Mouse (Mus musculus): ENCODE data around the gene Emx1. TPM values are rescaled to one million over a fixed set of nuclear protein-coding genes. Genes with fewer than 3 reads are reported as not detected.
"Not testable (repeated sequence)": the region's sequence is repeated elsewhere in the genome, so short reads cannot be mapped to it uniquely, and the experiment has no call there.

Emx1 gene
- polyA plus RNA-seq (2015; fragmentation: Nextera tagmentation; extraction: Ambion mirVana): 1.9 TPM in 1 of 2 replicates, not detected in the other

DNA sequence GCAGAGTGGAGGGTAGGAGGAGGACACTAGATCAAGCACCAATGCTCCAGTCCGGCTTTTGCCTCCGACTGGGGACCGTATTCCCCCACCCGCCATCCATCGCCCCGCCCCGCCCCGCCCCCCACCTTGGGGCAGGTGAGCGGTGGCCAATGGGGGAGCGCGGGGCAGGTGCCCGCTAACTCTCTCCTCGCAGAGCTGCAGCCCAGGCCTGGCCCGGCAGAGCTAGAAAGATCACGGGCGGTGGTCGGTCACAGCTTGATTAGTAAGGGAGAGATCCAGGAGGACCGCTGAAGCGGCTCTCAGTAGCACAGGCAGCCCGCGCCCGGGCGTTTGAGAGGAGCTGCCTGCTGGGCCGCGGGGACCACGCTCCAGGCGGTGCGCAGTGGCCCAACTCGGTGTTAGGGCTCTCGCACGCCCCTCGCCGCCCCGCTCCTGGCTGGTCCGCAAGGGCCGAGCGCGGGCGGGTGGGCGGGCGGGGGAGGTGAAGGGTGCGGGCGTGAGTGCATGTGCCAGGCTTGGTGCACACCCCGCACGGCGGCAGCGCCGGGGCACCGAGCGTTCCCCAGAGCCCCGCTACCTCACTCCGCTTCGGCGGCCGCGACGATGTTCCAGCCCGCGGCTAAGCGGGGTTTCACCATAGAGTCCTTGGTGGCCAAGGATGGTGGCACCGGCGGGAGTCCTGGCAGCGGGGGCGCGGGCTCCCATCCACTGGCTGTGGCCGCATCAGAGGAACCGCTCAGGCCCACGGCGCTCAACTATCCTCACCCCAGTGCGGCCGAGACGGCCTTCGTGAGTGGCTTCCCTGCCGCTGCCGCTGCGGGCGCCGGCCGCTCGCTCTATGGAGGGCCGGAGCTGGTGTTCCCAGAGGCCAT, at the start of gene Emx1:
Gene Emx1, plus strand, starts transcription at position 99 of the 872 bp plus-strand sequence.
- Histone ChIP-seq H3K36me3 (no peaks in the 10 kb centered on the region), H3K9me3 (no peaks in the 10 kb centered on the region), H3K27ac (replicated peaks) (no peak within 1 kb of the TSS), H3K9ac (no peak within 1 kb of the TSS), H3K4me1 (replicated peaks) (peaks cover 40% of the 10 kb centered on the region), H3K4me2 (peak within 1 kb of the TSS; percentile 65), H3K4me3 (peak within 1 kb of the TSS; percentile 31), H3K27me3 (peaks cover 50% of the 10 kb centered on the region)
- ATAC-seq (ENCODE audit: low FRiP score, low read depth): peak; percentile 36; the same call in 1 of the 2 replicates
- WGBS: 0% methylated on average over 66 of the region's 81 CpGs

DNA sequence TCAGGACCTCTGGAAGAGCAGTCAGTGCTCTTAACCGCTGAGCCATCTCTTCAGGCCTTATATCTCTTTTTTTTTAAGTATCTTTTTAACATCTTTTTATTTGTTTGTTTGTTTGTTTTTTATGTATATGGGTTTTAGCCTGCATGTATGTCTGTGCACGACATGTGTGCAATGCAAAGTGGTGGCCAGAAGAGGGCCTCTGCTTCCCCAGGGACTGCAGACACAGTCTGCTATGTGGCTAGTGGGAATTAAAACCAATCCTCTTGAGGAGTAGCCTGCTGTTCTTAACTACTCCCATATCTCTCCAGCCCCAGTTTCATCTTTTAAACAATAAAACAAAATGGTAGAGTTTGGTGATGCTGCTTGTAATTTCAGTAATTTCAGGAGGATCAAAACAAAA, 47.7 kb upstream of the Emx1 start:
- 91% methylated on average over 2 of the region's 2 CpGs for WGBS
- no peak for ATAC-seq (ENCODE audit: low FRiP score, low read depth)
- Histone ChIP-seq H3K36me3 (no peaks in the 10 kb centered on the region), H3K4me2 (no peak overlapping the region), H3K4me3 (no peak overlapping the region), H3K9me3 (no peaks in the 10 kb centered on the region), H3K27me3 (no peaks in the 10 kb centered on the region), H3K27ac (replicated peaks) (no peak overlapping the region), H3K9ac (no peak overlapping the region), H3K4me1 (replicated peaks) (peaks cover 5% of the 10 kb centered on the region)

DNA sequence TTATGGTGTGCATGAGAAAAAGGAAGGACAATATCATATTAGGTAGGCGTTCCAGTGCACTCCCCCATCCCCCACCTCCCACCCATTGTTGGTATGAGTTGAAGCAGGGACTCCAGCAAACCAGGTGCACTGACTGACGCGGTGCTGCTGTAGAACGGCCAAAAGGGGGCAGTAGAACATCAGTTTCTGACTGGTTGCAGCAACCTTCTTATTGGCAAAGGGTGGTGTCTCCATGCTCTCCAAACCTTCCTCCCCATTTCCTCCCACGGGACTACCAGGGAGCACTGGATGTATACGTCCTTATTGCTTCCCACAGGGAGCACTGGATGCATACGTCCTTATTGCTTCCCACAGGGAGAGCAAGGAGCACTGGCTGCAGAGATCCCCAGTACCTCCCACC, 46.2 kb upstream of the Emx1 start:
- not testable (repeated sequence) for ATAC-seq (ENCODE audit: low FRiP score, low read depth); H3K4me1 ChIP-seq (replicated peaks); H3K27ac ChIP-seq (replicated peaks); H3K9me3 ChIP-seq; H3K36me3 ChIP-seq; H3K9ac ChIP-seq; H3K27me3 ChIP-seq; H3K4me2 ChIP-seq; H3K4me3 ChIP-seq
- 9% methylated on average over 7 of the region's 7 CpGs for WGBS

DNA sequence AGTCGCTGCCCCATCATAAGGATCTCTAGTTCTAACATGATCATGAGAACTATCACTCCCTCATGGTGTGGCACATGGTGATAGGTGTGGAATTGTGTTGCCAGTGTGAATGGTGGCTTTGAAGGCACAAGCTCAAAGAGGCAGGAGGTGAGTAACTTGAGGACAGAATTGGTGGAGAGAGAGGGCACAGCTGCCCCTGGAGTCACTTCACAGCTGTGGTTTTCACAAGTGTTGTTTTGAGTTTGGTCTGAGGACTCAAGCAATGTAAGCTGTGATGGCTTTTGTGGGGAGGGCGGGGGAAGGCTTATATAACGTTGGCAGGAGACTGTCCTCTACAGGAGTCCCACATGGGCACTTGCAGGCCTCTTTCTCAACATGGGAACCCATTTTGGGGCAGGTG, 42.8 kb upstream of the Emx1 start:
- H3K27ac ChIP-seq (replicated peaks): no peak overlapping the region
- H3K9me3 ChIP-seq: no peaks in the 10 kb centered on the region
- no peak overlapping the region for H3K9ac ChIP-seq
- WGBS: 72% methylated on average over 3 of the region's 3 CpGs
- H3K4me3 ChIP-seq: no peak overlapping the region
- H3K36me3 ChIP-seq: no peaks in the 10 kb centered on the region
- no peaks in the 10 kb centered on the region for H3K4me1 ChIP-seq (replicated peaks)
- ATAC-seq (ENCODE audit: low FRiP score, low read depth): no peak
- no peaks in the 10 kb centered on the region for H3K27me3 ChIP-seq
- no peak overlapping the region for H3K4me2 ChIP-seq

DNA sequence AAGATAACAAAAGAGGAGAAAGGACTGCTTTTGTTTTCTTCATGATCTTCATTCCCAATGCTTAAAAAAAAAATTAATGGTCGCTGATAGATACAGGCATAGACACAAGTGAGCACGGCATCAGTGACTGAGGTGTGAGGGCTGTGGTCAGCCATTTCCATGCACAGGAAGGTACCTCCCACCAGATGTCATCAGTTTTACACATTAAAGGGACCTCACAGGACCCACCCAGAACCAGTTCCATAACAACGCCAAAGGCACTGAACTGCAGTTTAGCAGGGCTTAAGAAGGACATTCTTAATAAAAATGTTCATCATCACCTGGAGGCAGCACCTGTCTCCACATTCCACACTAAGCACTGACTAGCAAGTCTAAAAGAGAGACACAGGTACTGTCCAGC, 39.6 kb upstream of the Emx1 start:
- H3K4me2 ChIP-seq: no peak overlapping the region
- no peaks in the 10 kb centered on the region for H3K36me3 ChIP-seq
- H3K9me3 ChIP-seq: no peaks in the 10 kb centered on the region
- no peaks in the 10 kb centered on the region for H3K27me3 ChIP-seq
- no peak overlapping the region for H3K27ac ChIP-seq (replicated peaks)
- no peak for ATAC-seq (ENCODE audit: low FRiP score, low read depth)
- no peaks in the 10 kb centered on the region for H3K4me1 ChIP-seq (replicated peaks)
- H3K4me3 ChIP-seq: no peak overlapping the region
- no peak overlapping the region for H3K9ac ChIP-seq
- 66% methylated on average over 3 of the region's 3 CpGs for WGBS

DNA sequence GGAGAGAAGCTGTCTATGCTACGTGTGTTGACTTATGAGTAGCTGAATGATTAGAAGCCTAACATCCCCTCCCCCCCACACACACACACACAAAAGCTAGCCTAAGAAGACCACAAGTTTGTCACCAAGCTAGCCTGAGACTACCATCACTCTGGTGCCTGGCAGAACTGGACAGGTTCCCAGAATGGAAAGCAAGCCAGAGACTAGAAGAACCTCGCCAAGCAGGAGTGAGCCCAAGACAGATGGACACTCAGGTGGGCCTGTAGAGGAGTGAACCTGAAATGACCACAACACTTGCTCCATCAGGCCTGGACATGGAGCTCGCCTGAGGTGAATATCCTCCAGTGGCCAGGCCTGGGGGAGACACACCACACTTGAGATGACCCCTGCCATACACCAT, 36.9 kb upstream of the Emx1 start:
- H3K4me3 ChIP-seq: no peak overlapping the region
- 74% methylated on average over 3 of the region's 3 CpGs for WGBS
- H3K9me3 ChIP-seq: no peaks in the 10 kb centered on the region
- no peaks in the 10 kb centered on the region for H3K36me3 ChIP-seq
- no peak overlapping the region for H3K4me2 ChIP-seq
- H3K9ac ChIP-seq: no peak overlapping the region
- H3K27me3 ChIP-seq: no peaks in the 10 kb centered on the region
- H3K4me1 ChIP-seq (replicated peaks): peaks cover 10% of the 10 kb centered on the region
- ATAC-seq (ENCODE audit: low FRiP score, low read depth): no peak
- no peak overlapping the region for H3K27ac ChIP-seq (replicated peaks)

DNA sequence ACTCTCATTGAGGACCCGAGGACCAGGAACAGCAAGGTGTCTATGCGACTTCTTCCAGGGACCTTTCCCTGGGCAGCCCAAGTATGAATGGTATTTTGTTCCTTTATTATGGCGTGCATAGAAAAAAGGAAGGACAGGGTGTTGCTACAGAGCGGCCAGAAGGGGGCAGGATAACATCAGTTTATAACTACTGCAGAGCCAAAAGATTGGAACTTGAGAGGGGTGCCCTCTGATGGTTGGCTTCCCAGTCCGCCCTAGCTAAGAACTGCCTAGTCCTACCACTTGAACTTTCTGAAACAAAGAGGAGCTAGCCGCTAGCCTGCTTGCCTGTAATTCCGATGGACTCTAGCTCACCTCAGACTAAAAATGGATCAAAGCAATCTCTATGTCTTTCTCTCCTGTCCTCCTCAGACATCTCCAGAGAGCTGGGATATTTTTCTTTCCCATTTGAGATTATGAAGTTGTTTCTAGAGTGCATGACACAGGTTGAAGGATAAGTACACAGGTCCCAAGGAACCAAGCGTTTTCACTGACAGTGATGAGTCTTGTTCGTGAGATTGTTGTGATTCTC, 33.2 kb upstream of the Emx1 start:
- Histone ChIP-seq H3K27ac (replicated peaks) (no peak overlapping the region), H3K4me3 (no peak overlapping the region)
- WGBS: 16% methylated on average over 9 of the region's 9 CpGs

DNA sequence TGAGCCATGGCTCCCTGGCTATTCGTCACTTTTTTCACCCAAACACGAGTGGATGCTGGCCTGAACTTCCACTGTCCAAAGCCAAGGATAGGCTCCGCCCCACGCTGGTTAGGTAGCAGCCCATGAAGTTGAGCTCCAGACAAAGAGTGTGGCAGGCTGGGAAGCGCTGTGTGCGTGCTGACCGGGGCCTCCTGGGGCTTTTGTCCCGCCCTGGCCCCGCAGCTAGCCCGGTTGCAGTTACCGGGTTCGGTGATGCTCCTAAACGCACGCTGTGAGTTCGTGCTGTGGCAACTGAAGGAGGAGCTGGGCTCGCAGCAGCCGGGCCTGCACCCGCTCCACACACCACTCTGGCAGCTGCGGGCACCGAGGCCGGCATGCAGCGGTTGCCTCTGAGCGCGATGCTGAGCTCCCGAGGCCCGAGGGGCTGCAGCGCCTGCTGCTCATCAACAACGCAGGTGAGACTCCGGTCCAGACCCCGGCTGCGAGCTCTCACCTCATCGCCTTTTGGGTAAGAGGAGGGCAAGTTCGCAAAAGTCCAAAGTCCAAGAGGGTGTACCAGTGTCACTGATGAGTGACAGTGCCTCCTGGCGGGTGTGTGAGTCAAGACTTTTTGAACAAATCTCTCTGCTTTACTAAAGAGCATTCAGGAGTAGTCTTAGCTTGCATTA, 32.2 kb upstream of the Emx1 start:
- H3K36me3 ChIP-seq: no peaks in the 10 kb centered on the region
- under 1% methylated on average over 34 of the region's 34 CpGs for WGBS
- no peaks in the 10 kb centered on the region for H3K9me3 ChIP-seq
- ATAC-seq (ENCODE audit: low FRiP score, low read depth): peak; percentile 21; the same call in 1 of the 2 replicates
- peak overlapping the region; percentile 43 for H3K4me3 ChIP-seq
- H3K27ac ChIP-seq (replicated peaks): no peak overlapping the region
- H3K4me2 ChIP-seq: peak overlapping the region; percentile 86
- peaks cover 13% of the 10 kb centered on the region for H3K4me1 ChIP-seq (replicated peaks)
- 0 out of 2 replicates have a peak, but pooled peaks cover 2% of the 10 kb centered on the region for H3K27me3 ChIP-seq
- peak overlapping the region; percentile 51 for H3K9ac ChIP-seq

More for the DNA sequence above, 33.2 kb upstream of the Emx1 start:
- Histone ChIP-seq H3K4me1 (replicated peaks) (peaks cover 13% of the 10 kb centered on the region), H3K9me3 (no peaks in the 10 kb centered on the region), H3K27me3 (0 out of 2 replicates have a peak, but pooled peaks cover 2% of the 10 kb centered on the region), H3K36me3 (no peaks in the 10 kb centered on the region), H3K4me2 (no peak overlapping the region), H3K9ac (no peak overlapping the region)
- ATAC-seq (ENCODE audit: low FRiP score, low read depth): peak; percentile 73

DNA sequence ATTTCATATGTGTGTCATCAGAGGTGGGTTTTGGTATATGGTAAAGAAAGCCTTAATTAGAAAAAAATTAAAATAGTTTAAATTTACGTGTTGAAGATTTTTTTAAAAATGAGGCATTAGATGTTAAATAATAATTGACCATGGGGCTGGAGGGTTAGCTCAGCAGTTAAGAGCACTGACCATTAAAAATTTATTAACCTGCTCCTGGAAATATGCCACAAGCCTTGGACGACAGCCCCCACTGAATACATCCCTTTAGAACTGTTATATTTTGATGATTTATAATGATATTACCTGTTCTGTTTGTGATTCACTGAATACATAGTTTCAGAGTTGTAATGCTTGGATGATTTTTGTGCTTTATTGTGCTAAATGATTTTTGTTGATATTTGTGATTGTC, 30.7 kb upstream of the Emx1 start:
- H3K9me3 ChIP-seq; H3K27ac ChIP-seq (replicated peaks); H3K27me3 ChIP-seq; H3K9ac ChIP-seq; H3K36me3 ChIP-seq; H3K4me2 ChIP-seq; ATAC-seq (ENCODE audit: low FRiP score, low read depth); H3K4me3 ChIP-seq: not testable (repeated sequence)
- peaks cover 13% of the 10 kb centered on the region for H3K4me1 ChIP-seq (replicated peaks)
- WGBS: 81% methylated on average over 2 of the region's 2 CpGs

DNA sequence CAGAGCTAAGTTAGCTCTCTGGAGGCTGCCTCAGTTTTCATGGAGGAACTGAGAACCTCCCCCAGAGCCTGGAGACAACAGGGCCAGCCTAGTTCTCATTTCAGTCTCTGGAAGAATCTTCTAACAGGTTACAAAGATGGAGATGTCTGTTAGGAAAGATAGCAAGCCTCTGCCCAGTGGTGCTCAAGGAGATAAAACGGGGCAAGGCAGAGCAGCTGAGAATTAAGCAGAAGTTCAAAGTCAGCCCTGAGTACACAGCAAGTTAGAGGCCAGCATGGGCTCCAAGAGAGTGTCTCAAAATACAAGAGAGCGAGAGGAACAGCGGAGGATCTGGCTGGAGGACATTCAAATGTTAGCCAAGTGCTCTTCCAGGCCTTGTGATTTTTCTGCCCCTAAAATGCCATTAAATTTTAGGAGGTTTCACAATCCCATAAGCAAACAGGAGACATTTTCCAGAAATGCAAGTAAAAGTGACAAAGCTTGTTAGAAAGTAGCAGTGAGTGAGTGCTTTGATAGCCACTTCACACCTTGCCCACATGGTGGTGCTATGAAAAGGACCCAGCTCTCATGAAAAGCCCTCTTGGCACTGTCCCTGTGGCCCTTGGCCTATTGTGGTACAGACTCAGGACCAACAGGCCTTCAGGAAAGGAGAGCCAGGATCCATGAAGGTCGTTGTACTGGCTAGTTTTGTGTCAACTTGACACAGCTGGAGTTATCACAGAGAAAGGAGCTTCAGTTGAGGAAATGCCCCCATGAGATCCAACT, 29.0 kb upstream of the Emx1 start:
- H3K27ac ChIP-seq (replicated peaks); H3K36me3 ChIP-seq; H3K9me3 ChIP-seq; H3K4me3 ChIP-seq; H3K4me2 ChIP-seq; ATAC-seq (ENCODE audit: low FRiP score, low read depth); H3K9ac ChIP-seq; H3K27me3 ChIP-seq: not testable (repeated sequence)
- WGBS: 78% methylated on average over 4 of the region's 4 CpGs
- peaks cover 13% of the 10 kb centered on the region for H3K4me1 ChIP-seq (replicated peaks)

DNA sequence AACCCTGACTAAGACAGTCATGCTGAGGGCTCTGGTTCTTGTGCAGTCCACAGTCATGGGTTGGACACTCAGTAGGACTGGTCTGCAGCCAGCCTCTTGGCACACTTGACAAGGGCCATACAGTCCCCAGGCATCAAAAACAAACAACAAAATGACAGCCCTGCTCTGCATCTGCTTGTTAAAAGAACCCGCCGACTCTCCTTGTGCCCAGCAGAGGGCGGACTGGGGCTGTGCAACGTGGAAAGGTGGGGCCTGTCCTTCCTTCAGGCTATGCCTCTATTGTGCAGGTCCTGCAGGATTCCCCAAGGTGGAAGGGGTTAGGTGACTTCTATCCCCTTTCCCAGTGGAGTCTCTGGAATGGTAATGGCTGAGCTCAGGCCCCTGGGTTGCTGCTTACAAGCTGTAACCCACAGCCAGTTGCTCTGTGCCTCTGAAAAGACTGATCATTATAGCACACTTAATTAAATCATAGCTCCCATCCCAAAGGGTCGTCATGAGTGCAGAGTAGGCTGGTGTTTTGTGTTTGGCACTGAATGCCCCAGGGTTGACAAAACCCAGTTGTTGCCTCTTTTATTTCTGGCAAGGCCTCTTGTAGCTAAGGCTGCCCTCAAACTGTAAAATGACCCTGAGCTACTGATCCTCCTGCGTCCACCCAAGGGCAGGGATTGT, 28.0 kb upstream of the Emx1 start:
- not testable (repeated sequence) for H3K27me3 ChIP-seq; H3K4me2 ChIP-seq; H3K9me3 ChIP-seq; H3K9ac ChIP-seq; H3K36me3 ChIP-seq; H3K4me3 ChIP-seq; H3K27ac ChIP-seq (replicated peaks)
- peak; percentile 62 for ATAC-seq (ENCODE audit: low FRiP score, low read depth)
- WGBS: 21% methylated on average over 6 of the region's 6 CpGs
- H3K4me1 ChIP-seq (replicated peaks): peaks cover 13% of the 10 kb centered on the region
